Mouse (Mus musculus): ENCODE results near the gene Pax5. TPM values are rescaled to one million over a fixed set of nuclear protein-coding genes. Genes with fewer than 3 reads are reported as not detected.

Pax5 gene
- polyA plus RNA-seq, 1 experiment from 2014 or later: not detected

GRCm38 (mm10) chr4:44525336-44525735 is 185.0 kb downstream of the Pax5 start:
- Histone ChIP-seq H3K27me3 (ENCODE audit: control insufficient read depth, insufficient read depth, low read length) (no peaks in the 10 kb centered on the region), H3K4me1 (ENCODE audit: control insufficient read depth, insufficient read depth, low read length) (no peaks in the 10 kb centered on the region), H3K4me2 (replicated peaks; ENCODE audit: low read depth, low read length) (no peak overlapping the region), H3K27ac (ENCODE audit: low read length) (no peak overlapping the region), H3K4me3 (ENCODE audit: low read depth, low read length) (no peak overlapping the region), H3K9me3 (ENCODE audit: control insufficient read depth, low read depth, low read length) (no peaks in the 10 kb centered on the region), H3K9ac (replicated peaks; ENCODE audit: low read depth, low read length) (no peak overlapping the region), H3K36me3 (ENCODE audit: control insufficient read depth, insufficient read depth, low read length) (no peaks in the 10 kb centered on the region)
- WGBS: 75% methylated on average over 3 of the region's 3 CpGs
- ATAC-seq (ENCODE audit: insufficient number of reproducible peaks, insufficient read depth, low FRiP score, low read depth): no peak

GRCm38 (mm10) chr4:44518923-44519322 is 191.4 kb downstream of the Pax5 start:
- Histone ChIP-seq H3K9me3 (ENCODE audit: control insufficient read depth, low read depth, low read length) (no peaks in the 10 kb centered on the region), H3K4me1 (ENCODE audit: control insufficient read depth, insufficient read depth, low read length) (no peaks in the 10 kb centered on the region), H3K27me3 (ENCODE audit: control insufficient read depth, insufficient read depth, low read length) (no peaks in the 10 kb centered on the region), H3K9ac (replicated peaks; ENCODE audit: low read depth, low read length) (no peak overlapping the region), H3K27ac (ENCODE audit: low read length) (no peak overlapping the region), H3K4me3 (ENCODE audit: low read depth, low read length) (no peak overlapping the region), H3K4me2 (replicated peaks; ENCODE audit: low read depth, low read length) (no peak overlapping the region), H3K36me3 (ENCODE audit: control insufficient read depth, insufficient read depth, low read length) (no peaks in the 10 kb centered on the region)
- no peak for ATAC-seq (ENCODE audit: insufficient number of reproducible peaks, insufficient read depth, low FRiP score, low read depth)
- 66% methylated on average over 11 of the region's 11 CpGs for WGBS

- H3K27me3 ChIP-seq (ENCODE audit: control insufficient read depth, insufficient read depth, low read length): 0 out of 2 replicates have a peak, but pooled peaks cover 3% of the 10 kb centered on the region
- no peak overlapping the region for H3K27ac ChIP-seq (ENCODE audit: low read length)
- H3K4me2 ChIP-seq (replicated peaks; ENCODE audit: low read depth, low read length): no peak overlapping the region
- 69% methylated on average over 4 of the region's 4 CpGs for WGBS
- ATAC-seq (ENCODE audit: insufficient number of reproducible peaks, insufficient read depth, low FRiP score, low read depth): no peak
- no peak overlapping the region for H3K9ac ChIP-seq (replicated peaks; ENCODE audit: low read depth, low read length)
- no peaks in the 10 kb centered on the region for H3K9me3 ChIP-seq (ENCODE audit: control insufficient read depth, low read depth, low read length)
- no peaks in the 10 kb centered on the region for H3K4me1 ChIP-seq (ENCODE audit: control insufficient read depth, insufficient read depth, low read length)
- H3K36me3 ChIP-seq (ENCODE audit: control insufficient read depth, insufficient read depth, low read length): no peaks in the 10 kb centered on the region
- H3K4me3 ChIP-seq (ENCODE audit: low read depth, low read length): no peak overlapping the region
Measured at GRCm38 (mm10) chr4:44513981-44514380, 196.3 kb downstream of the Pax5 start.

- H3K27me3 ChIP-seq (ENCODE audit: control insufficient read depth, insufficient read depth, low read length): peaks cover 5% of the 10 kb centered on the region; the same call in 1 of the 2 replicates
- H3K4me2 ChIP-seq (replicated peaks; ENCODE audit: low read depth, low read length): no peak overlapping the region
- H3K4me1 ChIP-seq (ENCODE audit: control insufficient read depth, insufficient read depth, low read length): no peaks in the 10 kb centered on the region
- H3K4me3 ChIP-seq (ENCODE audit: low read depth, low read length): no peak overlapping the region
- H3K27ac ChIP-seq (ENCODE audit: low read length): no peak overlapping the region
- no peaks in the 10 kb centered on the region for H3K36me3 ChIP-seq (ENCODE audit: control insufficient read depth, insufficient read depth, low read length)
- H3K9ac ChIP-seq (replicated peaks; ENCODE audit: low read depth, low read length): no peak overlapping the region
- no peaks in the 10 kb centered on the region for H3K9me3 ChIP-seq (ENCODE audit: control insufficient read depth, low read depth, low read length)
- WGBS: 5% methylated on average over 7 of the region's 7 CpGs
- ATAC-seq (ENCODE audit: insufficient number of reproducible peaks, insufficient read depth, low FRiP score, low read depth): no peak
Measured at GRCm38 (mm10) chr4:44511682-44512081, 198.6 kb downstream of the Pax5 start.

GRCm38 (mm10) chr4:44508386-44509226 is 201.7 kb downstream of the Pax5 start:
- WGBS: 8% methylated on average over 25 of the region's 25 CpGs
- ATAC-seq (ENCODE audit: insufficient number of reproducible peaks, insufficient read depth, low FRiP score, low read depth): no peak
- H3K36me3 ChIP-seq (ENCODE audit: control insufficient read depth, insufficient read depth, low read length): no peaks in the 10 kb centered on the region

GRCm38 (mm10) chr4:44507861-44508260 is 202.4 kb downstream of the Pax5 start:
- no peak for ATAC-seq (ENCODE audit: insufficient number of reproducible peaks, insufficient read depth, low FRiP score, low read depth)
- no peak overlapping the region for H3K27ac ChIP-seq (ENCODE audit: low read length)
- H3K36me3 ChIP-seq (ENCODE audit: control insufficient read depth, insufficient read depth, low read length): no peaks in the 10 kb centered on the region
- 18% methylated on average over 14 of the region's 14 CpGs for WGBS
- no peak overlapping the region for H3K4me3 ChIP-seq (ENCODE audit: low read depth, low read length)
- no peaks in the 10 kb centered on the region for H3K9me3 ChIP-seq (ENCODE audit: control insufficient read depth, low read depth, low read length)
- no peak overlapping the region for H3K9ac ChIP-seq (replicated peaks; ENCODE audit: low read depth, low read length)
- peaks cover 5% of the 10 kb centered on the region; the same call in 1 of the 2 replicates for H3K27me3 ChIP-seq (ENCODE audit: control insufficient read depth, insufficient read depth, low read length)
- 0 out of 2 replicates have a peak overlapping the region, but pooled peaks have one; percentile 12 for H3K4me2 ChIP-seq (replicated peaks; ENCODE audit: low read depth, low read length)
- H3K4me1 ChIP-seq (ENCODE audit: control insufficient read depth, insufficient read depth, low read length): no peaks in the 10 kb centered on the region

More at GRCm38 (mm10) chr4:44508386-44509226, 201.7 kb downstream of the Pax5 start:
- no peak overlapping the region for H3K27ac ChIP-seq (ENCODE audit: low read length)
- 0 out of 2 replicates have a peak overlapping the region, but pooled peaks have one; percentile 12 for H3K4me2 ChIP-seq (replicated peaks; ENCODE audit: low read depth, low read length)
- no peaks in the 10 kb centered on the region for H3K9me3 ChIP-seq (ENCODE audit: control insufficient read depth, low read depth, low read length)
- no peak overlapping the region for H3K4me3 ChIP-seq (ENCODE audit: low read depth, low read length)
- no peaks in the 10 kb centered on the region for H3K4me1 ChIP-seq (ENCODE audit: control insufficient read depth, insufficient read depth, low read length)
- H3K27me3 ChIP-seq (ENCODE audit: control insufficient read depth, insufficient read depth, low read length): peaks cover 5% of the 10 kb centered on the region; the same call in 1 of the 2 replicates
- H3K9ac ChIP-seq (replicated peaks; ENCODE audit: low read depth, low read length): no peak overlapping the region

- 74% methylated on average over 7 of the region's 7 CpGs for WGBS
- no peak overlapping the region for H3K4me3 ChIP-seq (ENCODE audit: low read depth, low read length)
- ATAC-seq (ENCODE audit: insufficient number of reproducible peaks, insufficient read depth, low FRiP score, low read depth): no peak
- H3K27ac ChIP-seq (ENCODE audit: low read length): no peak overlapping the region
- H3K9ac ChIP-seq (replicated peaks; ENCODE audit: low read depth, low read length): no peak overlapping the region
- H3K27me3 ChIP-seq (ENCODE audit: control insufficient read depth, insufficient read depth, low read length): peaks cover 2% of the 10 kb centered on the region; the same call in 1 of the 2 replicates
- no peaks in the 10 kb centered on the region for H3K9me3 ChIP-seq (ENCODE audit: control insufficient read depth, low read depth, low read length)
- no peak overlapping the region for H3K4me2 ChIP-seq (replicated peaks; ENCODE audit: low read depth, low read length)
- H3K4me1 ChIP-seq (ENCODE audit: control insufficient read depth, insufficient read depth, low read length): no peaks in the 10 kb centered on the region
- H3K36me3 ChIP-seq (ENCODE audit: control insufficient read depth, insufficient read depth, low read length): no peaks in the 10 kb centered on the region
Measured at GRCm38 (mm10) chr4:44504998-44505397, 205.3 kb downstream of the Pax5 start.

- no peak for ATAC-seq (ENCODE audit: insufficient number of reproducible peaks, insufficient read depth, low FRiP score, low read depth)
Measured at GRCm38 (mm10) chr4:44502196-44502867, 208.0 kb downstream of the Pax5 start.

More at GRCm38 (mm10) chr4:44502196-44502867, 208.0 kb downstream of the Pax5 start:
- WGBS: 51% methylated on average over 9 of the region's 9 CpGs
- Histone ChIP-seq H3K4me1 (ENCODE audit: control insufficient read depth, insufficient read depth, low read length) (no peaks in the 10 kb centered on the region), H3K27ac (ENCODE audit: low read length) (no peak overlapping the region), H3K9ac (replicated peaks; ENCODE audit: low read depth, low read length) (no peak overlapping the region), H3K4me3 (ENCODE audit: low read depth, low read length) (no peak overlapping the region), H3K27me3 (ENCODE audit: control insufficient read depth, insufficient read depth, low read length) (no peaks in the 10 kb centered on the region), H3K4me2 (replicated peaks; ENCODE audit: low read depth, low read length) (no peak overlapping the region), H3K9me3 (ENCODE audit: control insufficient read depth, low read depth, low read length) (no peaks in the 10 kb centered on the region), H3K36me3 (ENCODE audit: control insufficient read depth, insufficient read depth, low read length) (no peaks in the 10 kb centered on the region)

Data from stomach, embryonic 14.5 days (tissue).